Mouse (Mus musculus): Measurements from ENCODE around the gene Zfp446. TPM values are rescaled to one million over a fixed set of nuclear protein-coding genes. Genes with fewer than 3 reads are reported as not detected.
A peak's percentile ranks its signal among the peaks of the same experiment; 100 is the strongest.

The Zfp446 gene
- polyA plus RNA-seq, 1 experiment from 2014 or later = 15.7 TPM

DNA sequence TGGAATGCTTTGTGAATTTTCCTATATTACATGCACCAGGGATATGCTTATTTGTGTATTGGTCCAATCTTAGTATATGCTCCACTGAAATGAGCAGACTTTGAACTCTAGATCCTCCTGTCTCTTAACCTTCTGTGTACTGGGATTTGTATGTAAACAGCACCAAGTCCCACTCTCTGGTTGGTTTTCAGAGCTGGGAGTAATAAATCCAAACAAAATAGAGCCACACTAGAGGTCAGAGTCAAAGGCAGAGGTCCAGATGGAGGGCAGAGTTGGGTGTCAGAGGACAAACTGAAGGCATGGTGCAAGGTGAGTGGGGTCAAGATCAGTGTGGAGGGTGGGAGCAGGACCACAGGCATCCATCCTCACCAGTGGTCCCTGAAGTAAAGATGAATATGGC, 18.2 kb downstream of the Zfp446 start:
- no peak for DNase-seq (ENCODE audit: low spot score)
- H3K9me3 ChIP-seq = no peaks in the 10 kb centered on the region

DNA sequence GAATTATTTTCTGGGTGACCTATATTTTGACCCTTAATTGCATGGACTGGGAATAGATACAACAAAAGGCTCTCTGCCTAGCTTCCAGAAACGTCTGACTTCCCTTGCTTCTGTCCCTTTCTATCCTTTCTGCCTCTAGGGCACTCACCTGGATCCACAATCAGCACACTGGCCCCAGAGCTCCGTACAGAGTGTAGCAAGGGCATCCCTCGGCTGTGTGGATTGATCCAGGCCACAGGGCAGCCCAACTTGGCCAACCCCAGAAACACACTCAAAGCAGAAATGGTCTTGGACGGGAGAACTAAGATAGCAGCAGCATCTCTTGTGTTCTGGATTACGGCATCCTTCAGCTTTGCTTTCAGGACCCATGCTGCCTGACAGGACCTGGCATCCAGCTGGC, 19.6 kb downstream of the Zfp446 start:
- Histone ChIP-seq H3K27me3 (replicated peaks; ENCODE audit: low read depth, poor library complexity, severe bottlenecking) (no peaks in the 10 kb centered on the region), H3K36me3 (replicated peaks) (no peaks in the 10 kb centered on the region), H3K9me3 (no peaks in the 10 kb centered on the region), H3K27ac (replicated peaks) (no peak overlapping the region), H3K4me3 (no peak overlapping the region), H3K4me1 (no peaks in the 10 kb centered on the region)
- no peak for DNase-seq (ENCODE audit: low spot score)
- WGBS = 65% methylated on average over 5 of the region's 5 CpGs

More for the DNA sequence above, 18.2 kb downstream of the Zfp446 start:
- Histone ChIP-seq H3K36me3 (replicated peaks) (no peaks in the 10 kb centered on the region), H3K4me1 (no peaks in the 10 kb centered on the region), H3K27ac (replicated peaks) (no peak overlapping the region), H3K27me3 (replicated peaks; ENCODE audit: low read depth, poor library complexity, severe bottlenecking) (no peaks in the 10 kb centered on the region), H3K4me3 (no peak overlapping the region)

DNA sequence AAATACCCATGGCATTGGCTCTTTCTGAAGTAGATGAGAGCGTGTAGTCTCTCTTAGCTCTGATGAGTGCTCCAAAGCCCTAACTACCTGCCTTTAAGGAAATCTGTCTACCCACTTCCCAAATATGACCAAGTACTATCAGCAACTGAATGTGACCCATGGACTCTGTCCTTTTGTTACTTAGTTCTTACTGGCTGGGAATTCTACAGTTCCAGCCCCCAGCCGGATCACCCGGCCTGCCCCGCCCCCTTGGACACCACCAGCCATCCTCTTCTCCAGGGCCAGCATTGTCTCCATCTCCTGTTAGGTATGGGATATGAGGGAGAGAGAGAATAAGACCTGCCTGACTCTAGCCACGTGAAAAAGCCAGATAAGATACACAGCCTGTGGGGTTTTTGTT, 20.4 kb downstream of the Zfp446 start, which contains the start of gene Slc27a5:
Gene Slc27a5, minus strand, starts transcription at position 140 of the 400 bp plus-strand sequence.
- WGBS = 82% methylated on average over 5 of the region's 5 CpGs

DNA sequence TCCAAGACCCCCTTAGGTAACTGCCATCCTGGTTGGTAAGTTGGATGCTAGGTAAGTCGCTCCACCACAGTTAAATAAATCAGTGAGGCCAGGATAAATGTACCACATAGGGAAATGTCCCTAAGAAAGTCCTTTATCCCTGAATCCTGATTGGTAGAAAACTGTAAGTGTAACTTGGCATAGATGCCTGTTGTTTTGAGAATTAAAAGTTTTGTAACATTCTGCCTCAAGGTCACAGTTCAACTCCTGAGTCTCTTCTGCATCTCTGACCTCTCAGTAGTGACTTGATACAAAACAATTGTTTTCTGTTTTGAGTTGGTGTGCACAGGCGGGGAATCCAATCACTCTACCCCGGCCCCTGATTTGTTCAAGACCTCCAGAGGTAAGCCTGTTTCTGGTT, 21.2 kb downstream of the Zfp446 start, which contains the start of gene Trim28:
Gene Trim28, plus strand, starts transcription at position 264 of the 400 bp plus-strand sequence.
- no peaks in the 10 kb centered on the region for H3K4me1 ChIP-seq
- H3K9me3 ChIP-seq = no peaks in the 10 kb centered on the region
- no peak within 1 kb of the TSS for H3K27ac ChIP-seq (replicated peaks)
- H3K4me3 ChIP-seq = no peak within 1 kb of the TSS
- no peaks in the 10 kb centered on the region for H3K27me3 ChIP-seq (replicated peaks; ENCODE audit: low read depth, poor library complexity, severe bottlenecking)
- DNase-seq (ENCODE audit: low spot score) = no peak
- no peaks in the 10 kb centered on the region for H3K36me3 ChIP-seq (replicated peaks)
- 78% methylated on average over 3 of the region's 3 CpGs for WGBS

More for the DNA sequence above, 20.4 kb downstream of the Zfp446 start, which contains the start of gene Slc27a5:
- H3K4me3 ChIP-seq = no peak within 1 kb of the TSS
- no peaks in the 10 kb centered on the region for H3K36me3 ChIP-seq (replicated peaks)
- H3K4me1 ChIP-seq = no peaks in the 10 kb centered on the region
- H3K9me3 ChIP-seq = no peaks in the 10 kb centered on the region
- H3K27me3 ChIP-seq (replicated peaks; ENCODE audit: low read depth, poor library complexity, severe bottlenecking) = no peaks in the 10 kb centered on the region
- no peak for DNase-seq (ENCODE audit: low spot score)
- no peak within 1 kb of the TSS for H3K27ac ChIP-seq (replicated peaks)

DNA sequence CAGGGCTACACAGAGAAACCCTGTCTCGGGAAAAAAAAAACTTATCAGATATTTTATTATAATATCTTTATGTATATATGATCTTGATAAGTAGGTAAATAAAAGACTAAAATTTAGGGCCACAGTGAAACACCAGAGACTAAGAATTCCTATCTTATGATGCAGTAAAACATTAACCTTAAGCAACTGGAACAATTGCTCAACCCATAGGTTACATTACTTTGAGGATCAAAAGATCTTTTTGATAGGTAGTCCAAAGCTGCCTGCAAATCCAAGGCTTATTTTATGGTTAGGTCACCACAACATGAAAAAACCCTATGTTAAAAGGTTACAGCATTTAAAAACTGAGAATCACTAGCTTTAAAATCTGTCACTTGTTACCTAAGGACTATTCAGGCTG, 23.9 kb downstream of the Zfp446 start:
- WGBS = 59% methylated on average over 1 of the region's 1 CpGs
- Histone ChIP-seq H3K4me3 (no peak overlapping the region), H3K36me3 (replicated peaks) (peaks cover 23% of the 10 kb centered on the region), H3K9me3 (no peaks in the 10 kb centered on the region), H3K27me3 (replicated peaks; ENCODE audit: low read depth, poor library complexity, severe bottlenecking) (peaks cover 6% of the 10 kb centered on the region), H3K4me1 (no peaks in the 10 kb centered on the region), H3K27ac (replicated peaks) (no peak overlapping the region)
- DNase-seq (ENCODE audit: low spot score) = no peak

DNA sequence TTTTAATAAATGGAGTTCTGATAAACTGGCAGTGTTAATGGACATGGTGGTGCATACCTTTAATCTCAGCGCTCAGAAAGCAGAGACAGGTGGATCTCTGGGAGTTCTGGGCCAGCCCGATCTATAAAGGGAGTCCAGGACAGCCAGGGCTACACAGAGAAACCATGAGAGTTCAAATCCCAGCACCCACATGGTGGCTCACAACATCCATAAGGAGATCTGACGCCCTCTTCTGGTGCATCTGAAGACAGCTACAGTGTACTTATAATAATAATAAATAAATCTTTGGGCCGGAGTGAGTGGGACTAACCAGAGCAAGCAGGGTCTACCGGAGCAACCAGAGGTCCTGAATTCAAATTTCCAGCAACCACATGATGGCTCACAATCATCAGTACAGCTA, 25.7 kb downstream of the Zfp446 start:
- Histone ChIP-seq H3K9me3 (peaks cover 5% of the 10 kb centered on the region; the same call in 1 of the 2 replicates), H3K27me3 (replicated peaks; ENCODE audit: low read depth, poor library complexity, severe bottlenecking) (peaks cover 24% of the 10 kb centered on the region), H3K4me3 (no peak overlapping the region), H3K36me3 (replicated peaks) (peaks cover 38% of the 10 kb centered on the region), H3K4me1 (peaks cover 14% of the 10 kb centered on the region), H3K27ac (replicated peaks) (no peak overlapping the region)
- DNase-seq (ENCODE audit: low spot score) = no peak
- WGBS = 76% methylated on average over 5 of the region's 5 CpGs

DNA sequence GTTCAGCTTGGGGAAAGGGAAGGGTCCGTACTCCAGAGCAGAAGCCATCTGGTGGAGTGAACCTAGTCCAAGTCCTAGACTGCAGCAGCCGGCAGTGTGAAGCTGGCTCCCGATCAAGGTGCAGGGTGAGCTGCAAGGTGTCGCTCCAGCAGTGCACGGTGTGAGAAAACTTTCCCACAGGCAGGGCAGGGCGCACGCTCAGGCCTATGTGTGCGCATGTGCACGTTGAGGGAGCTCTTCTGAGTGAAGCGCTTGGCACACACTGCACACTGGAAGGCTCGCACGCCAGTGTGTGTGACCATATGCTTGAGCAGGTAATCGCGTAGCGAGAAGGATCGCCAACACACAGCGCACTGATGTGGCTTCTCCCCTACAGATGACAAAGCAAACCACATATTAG, 28.4 kb downstream of the Zfp446 start:
- Histone ChIP-seq H3K27me3 (replicated peaks; ENCODE audit: low read depth, poor library complexity, severe bottlenecking) (peaks cover 27% of the 10 kb centered on the region), H3K4me3 (no peak overlapping the region), H3K36me3 (replicated peaks) (peaks cover 38% of the 10 kb centered on the region), H3K4me1 (peaks cover 27% of the 10 kb centered on the region), H3K9me3 (peaks cover 5% of the 10 kb centered on the region; the same call in 1 of the 2 replicates), H3K27ac (replicated peaks) (no peak overlapping the region)
- DNase-seq (ENCODE audit: low spot score) = no peak
- WGBS = 91% methylated on average over 17 of the region's 17 CpGs

DNA sequence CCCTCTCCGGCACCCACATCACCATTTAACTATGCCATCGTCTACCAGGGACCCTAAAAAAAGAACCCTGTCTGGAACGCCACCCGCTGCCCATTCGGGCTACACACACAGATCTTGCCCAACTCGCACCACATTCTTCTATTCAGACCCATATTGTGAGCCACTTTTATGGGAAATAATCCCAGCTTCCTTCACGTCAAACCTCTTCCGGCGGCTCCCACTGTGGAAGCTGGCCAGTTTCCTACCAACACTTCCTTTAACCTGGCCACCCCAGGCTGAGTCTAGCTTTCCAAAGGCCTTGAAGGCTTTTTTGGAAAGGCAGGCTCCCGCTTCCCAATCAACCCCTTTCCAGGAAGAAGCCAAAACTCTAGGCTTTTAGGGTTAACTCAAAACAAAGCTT, 28.9 kb downstream of the Zfp446 start:
- Histone ChIP-seq H3K27ac (replicated peaks) (no peak overlapping the region), H3K4me1 (peaks cover 27% of the 10 kb centered on the region), H3K4me3 (no peak overlapping the region), H3K27me3 (replicated peaks; ENCODE audit: low read depth, poor library complexity, severe bottlenecking) (peaks cover 27% of the 10 kb centered on the region), H3K36me3 (replicated peaks) (peaks cover 38% of the 10 kb centered on the region), H3K9me3 (peaks cover 5% of the 10 kb centered on the region; the same call in 1 of the 2 replicates)
- no peak for DNase-seq (ENCODE audit: low spot score)
- WGBS = 86% methylated on average over 10 of the region's 10 CpGs

DNA sequence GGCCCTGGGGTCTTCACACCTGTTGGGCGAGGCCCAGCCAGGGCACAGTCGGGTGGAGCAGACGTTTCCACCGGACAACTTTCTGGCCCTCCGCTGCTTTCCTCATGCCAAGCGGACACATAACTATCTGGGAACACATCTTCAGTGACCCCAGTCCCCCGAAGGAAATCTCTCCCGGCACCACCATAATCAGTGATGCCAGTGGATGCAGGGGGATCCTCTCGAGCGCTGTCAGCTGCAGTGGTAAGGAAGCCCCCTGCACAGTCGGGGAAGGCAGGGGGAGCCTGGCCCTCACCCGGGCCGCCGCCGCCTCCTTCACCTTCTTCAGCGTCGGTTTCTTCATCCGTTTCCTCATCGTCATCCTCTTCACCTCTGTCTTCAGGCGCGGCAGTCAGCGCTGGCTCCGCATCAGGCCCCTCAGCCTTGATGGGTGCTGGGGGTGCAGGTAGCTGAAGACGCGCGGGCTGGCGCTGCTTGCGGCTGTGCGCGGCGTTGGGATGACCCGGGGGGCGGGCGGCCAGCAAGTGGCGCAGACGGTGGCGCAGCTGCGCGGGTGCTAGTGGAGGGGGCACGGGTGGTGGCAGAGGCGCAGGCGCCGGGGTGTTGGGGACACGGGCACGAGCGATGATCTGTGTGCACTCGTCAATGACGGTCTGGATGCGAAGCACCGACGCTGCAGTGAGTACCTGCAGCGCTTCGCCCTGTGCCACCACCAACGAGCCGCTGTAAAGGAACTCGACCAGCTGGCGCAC, 29.9 kb downstream of the Zfp446 start:
- H3K9me3 ChIP-seq = peaks cover 5% of the 10 kb centered on the region; the same call in 1 of the 2 replicates
- peak overlapping the region; percentile 44 for H3K4me3 ChIP-seq
- H3K27ac ChIP-seq (replicated peaks) = no peak overlapping the region
- peaks cover 27% of the 10 kb centered on the region for H3K27me3 ChIP-seq (replicated peaks; ENCODE audit: low read depth, poor library complexity, severe bottlenecking)
- H3K36me3 ChIP-seq (replicated peaks) = peaks cover 38% of the 10 kb centered on the region
- no peak for DNase-seq (ENCODE audit: low spot score)
- H3K4me1 ChIP-seq = peaks cover 27% of the 10 kb centered on the region
- 39% methylated on average over 57 of the region's 57 CpGs for WGBS

DNA sequence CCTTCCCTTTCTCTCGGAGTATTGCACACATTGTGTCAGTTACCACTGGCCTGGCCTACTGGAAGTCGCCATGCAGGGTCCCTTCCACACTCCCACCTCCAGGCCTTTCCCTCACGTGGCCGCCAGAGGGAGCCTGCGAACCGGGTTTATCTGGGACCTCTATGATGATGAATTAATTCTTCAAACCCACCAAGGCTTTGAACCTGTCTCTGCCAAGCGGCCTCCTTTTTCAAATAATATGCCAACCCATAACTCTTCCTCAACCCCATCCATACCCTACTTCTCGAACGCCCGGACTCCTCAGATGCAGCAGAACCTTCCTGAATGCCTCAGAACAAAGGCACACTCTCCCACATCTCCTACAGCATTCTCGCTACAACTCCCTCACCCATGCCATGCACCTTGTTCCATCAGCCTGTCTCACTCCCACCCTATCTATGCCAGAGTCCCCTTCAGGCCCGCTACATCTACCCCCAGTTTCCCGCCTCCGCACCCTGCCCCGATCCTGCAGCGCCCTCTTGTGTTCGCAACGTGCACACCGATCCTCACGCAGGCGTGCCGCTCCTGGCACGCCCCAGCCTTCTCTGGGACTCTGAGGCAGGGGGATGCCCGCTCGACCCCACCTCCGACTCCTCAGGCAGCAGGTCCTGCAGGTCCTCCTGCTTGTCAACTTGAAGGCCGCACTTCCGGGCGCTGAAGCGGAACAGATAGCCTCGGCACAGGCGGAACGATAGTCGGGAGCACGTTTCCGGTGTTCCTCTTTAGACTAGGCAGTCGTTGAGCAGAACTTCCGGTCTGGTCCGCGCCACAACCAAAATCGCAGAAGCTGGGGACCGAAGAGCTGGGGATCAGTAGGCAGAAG, 31.7 kb downstream of the Zfp446 start:
- H3K27ac ChIP-seq (replicated peaks) = peak overlapping the region; percentile 95
- peaks cover 27% of the 10 kb centered on the region for H3K4me1 ChIP-seq
- DNase-seq (ENCODE audit: low spot score) = peak; percentile 97
- under 1% methylated on average over 42 of the region's 42 CpGs for WGBS
- peaks cover 35% of the 10 kb centered on the region for H3K36me3 ChIP-seq (replicated peaks)
- peaks cover 5% of the 10 kb centered on the region; the same call in 1 of the 2 replicates for H3K9me3 ChIP-seq
- peak overlapping the region; percentile 75 for H3K4me3 ChIP-seq
- peaks cover 27% of the 10 kb centered on the region for H3K27me3 ChIP-seq (replicated peaks; ENCODE audit: low read depth, poor library complexity, severe bottlenecking)

DNA sequence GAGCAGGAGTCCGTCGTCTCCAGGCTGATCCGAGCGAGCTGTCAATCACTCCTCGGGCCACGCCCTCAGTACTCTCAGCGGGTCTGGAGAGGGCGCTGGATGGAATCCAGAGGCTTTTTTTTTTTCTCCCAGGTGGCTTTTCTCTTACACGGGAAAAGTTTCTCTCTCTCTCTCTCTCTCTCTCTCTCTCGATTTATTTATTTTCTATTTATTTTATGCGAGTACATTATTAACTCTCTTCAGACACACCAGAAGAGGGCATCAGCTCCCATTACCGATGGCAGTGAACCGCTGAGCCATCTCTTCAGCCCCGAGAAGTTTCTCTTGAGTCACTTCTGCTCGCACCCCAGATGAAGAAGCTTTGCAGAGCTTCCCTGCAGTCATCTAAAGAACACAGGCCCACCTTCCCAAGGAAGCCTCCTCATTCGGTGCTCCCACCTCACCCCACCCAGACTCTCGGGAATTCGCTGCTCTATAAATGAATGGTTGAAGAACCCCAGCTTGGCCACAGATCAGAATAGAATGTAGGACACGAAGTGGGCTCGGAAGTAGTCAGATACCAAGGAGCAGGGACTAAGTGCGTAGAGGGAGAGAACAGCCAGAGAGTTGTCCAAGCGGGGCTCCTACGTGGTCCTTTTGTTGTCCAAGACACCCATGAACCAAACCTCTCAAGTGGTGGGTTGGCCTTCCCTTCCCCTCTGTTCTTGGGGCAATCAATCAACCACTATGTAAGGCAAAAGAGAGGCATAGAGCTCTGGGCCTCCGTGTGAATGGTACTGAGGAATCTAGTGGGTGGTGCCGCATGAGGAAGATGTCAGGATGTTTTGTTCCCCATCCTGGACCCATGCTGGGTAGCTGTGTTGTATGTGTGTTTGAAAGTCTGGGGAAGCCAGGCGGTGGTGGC, 32.6 kb downstream of the Zfp446 start, which contains the start of gene Zbtb45:
Gene Zbtb45, minus strand, starts transcription at position 30 of the 904 bp plus-strand sequence.
- H3K4me1 ChIP-seq = peaks cover 27% of the 10 kb centered on the region
- H3K27me3 ChIP-seq (replicated peaks; ENCODE audit: low read depth, poor library complexity, severe bottlenecking) = peaks cover 27% of the 10 kb centered on the region
- peaks cover 27% of the 10 kb centered on the region for H3K36me3 ChIP-seq (replicated peaks)
- DNase-seq (ENCODE audit: low spot score) = peak; percentile 26
- peak within 1 kb of the TSS; percentile 95 for H3K27ac ChIP-seq (replicated peaks)
- peak within 1 kb of the TSS; percentile 75 for H3K4me3 ChIP-seq
- peaks cover 5% of the 10 kb centered on the region; the same call in 1 of the 2 replicates for H3K9me3 ChIP-seq
- WGBS = 19% methylated on average over 26 of the region's 26 CpGs

DNA sequence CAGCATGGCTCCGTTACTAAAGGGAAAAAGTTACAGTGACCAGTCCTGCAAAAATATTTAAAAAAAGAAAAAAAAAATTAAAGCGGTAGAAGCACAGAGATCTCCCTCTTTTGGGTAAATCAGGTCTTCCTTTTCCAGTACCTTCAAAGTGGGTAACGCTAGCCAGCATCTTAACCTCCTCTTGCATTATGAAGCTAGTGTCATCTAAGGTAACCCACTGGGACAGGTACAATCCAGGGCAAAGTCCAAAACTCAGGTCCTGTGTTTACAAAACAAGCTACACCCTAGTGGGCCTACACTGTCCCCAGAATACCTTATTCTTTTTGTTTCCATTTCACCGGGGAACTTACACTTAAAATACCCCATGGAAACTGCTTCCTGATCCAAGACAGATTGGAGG, 36.0 kb downstream of the Zfp446 start:
- Histone ChIP-seq H3K9me3 (no peaks in the 10 kb centered on the region), H3K4me3 (no peak overlapping the region), H3K27me3 (replicated peaks; ENCODE audit: low read depth, poor library complexity, severe bottlenecking) (peaks cover under 1% of the 10 kb centered on the region; the same call in 1 of the 2 replicates), H3K36me3 (replicated peaks) (no peaks in the 10 kb centered on the region), H3K4me1 (peaks cover 10% of the 10 kb centered on the region), H3K27ac (replicated peaks) (no peak overlapping the region)
- WGBS = 60% methylated on average over 4 of the region's 4 CpGs
- no peak for DNase-seq (ENCODE audit: low spot score)

All from embryonic facial prominence, embryonic 10.5 days (tissue).